Mouse (Mus musculus) mesoderm, embryonic 11.5 days (tissue): ENCODE measurements at regions not wholly inside any gene's neighbourhood (a gene's known extent, or its start where the extent isn't known, plus 50 kb on each side); places are given as distances from the start of the nearest gene placed in this dataset.

Experiments
- DNase-seq: peaks from one replicate; pipeline ENCODE4 v3.0.0-alpha.2; 2012; ENCODE audit warnings: low read depth, low spot score

GRCm38 (mm10) chr13:35383000-35383623, 276.5 kb upstream of the Cdyl start:
- DNase-seq = no peak

GRCm38 (mm10) chr13:35383624-35384018, 276.0 kb upstream of the Cdyl start:
- DNase-seq = no peak

GRCm38 (mm10) chr13:35388380-35388779, 271.3 kb upstream of the Cdyl start:
- no peak for DNase-seq

GRCm38 (mm10) chr13:35389781-35390525, 269.7 kb upstream of the Cdyl start:
- no peak for DNase-seq

- peak; percentile 12 for DNase-seq
Observed at GRCm38 (mm10) chr13:35390526-35390880, 269.1 kb upstream of the Cdyl start.

GRCm38 (mm10) chr13:35392167-35392566, 267.5 kb upstream of the Cdyl start:
- DNase-seq = no peak

- DNase-seq = peak; percentile 3
Observed at GRCm38 (mm10) chr13:35395192-35395591, 264.4 kb upstream of the Cdyl start.

- peak; percentile 6 for DNase-seq
Observed at GRCm38 (mm10) chr13:35395630-35396029, 264.0 kb upstream of the Cdyl start.

GRCm38 (mm10) chr13:35397166-35397565, 262.5 kb upstream of the Cdyl start:
- DNase-seq = no peak

- DNase-seq = no peak
Observed at GRCm38 (mm10) chr13:35398192-35398591, 261.4 kb upstream of the Cdyl start.

GRCm38 (mm10) chr13:35402856-35403255, 256.8 kb upstream of the Cdyl start:
- DNase-seq = no peak

- no peak for DNase-seq
Observed at GRCm38 (mm10) chr13:35404428-35404827, 255.2 kb upstream of the Cdyl start.

GRCm38 (mm10) chr13:35405384-35405783, 254.2 kb upstream of the Cdyl start:
- DNase-seq = no peak

GRCm38 (mm10) chr13:35417500-35417899, 242.1 kb upstream of the Cdyl start:
- no peak for DNase-seq

- no peak for DNase-seq
Observed at GRCm38 (mm10) chr13:35420076-35420475, 239.6 kb upstream of the Cdyl start.

- no peak for DNase-seq
Observed at GRCm38 (mm10) chr13:35426061-35426460, 233.6 kb upstream of the Cdyl start.

GRCm38 (mm10) chr13:35435173-35435572, 224.5 kb upstream of the Cdyl start:
- DNase-seq = peak; percentile 34

GRCm38 (mm10) chr13:35447661-35448060, 212.0 kb upstream of the Cdyl start:
- no peak for DNase-seq

GRCm38 (mm10) chr13:35452420-35452819, 207.2 kb upstream of the Cdyl start:
- DNase-seq = no peak

GRCm38 (mm10) chr13:35453222-35453914, 206.3 kb upstream of the Cdyl start:
- DNase-seq = no peak

- DNase-seq = no peak
Observed at GRCm38 (mm10) chr13:35460051-35460450, 199.6 kb upstream of the Cdyl start.

GRCm38 (mm10) chr13:35463231-35463630, 196.4 kb upstream of the Cdyl start:
- no peak for DNase-seq

GRCm38 (mm10) chr13:35463850-35464249, 195.8 kb upstream of the Cdyl start:
- no peak for DNase-seq
